Mouse (Mus musculus) regulatory T cell (primary cell): ENCODE data around the gene Olfr544.
"Not testable (repeated sequence)": the region's sequence is repeated elsewhere in the genome, so short reads cannot be mapped to it uniquely, and the experiment has no call there.

ENCODE experiments used
- in situ Hi-C: fragments of 300-600 bp; cut with MboI, MseI; formaldehyde crosslinking; loops from one replicate; pipeline ENCODE4 v1.15.1; 2025; ENCODE audit warnings: high pct_unique_total_duplicates

The Olfr544 gene

GRCm38 (mm10) chr7:102488161-102488560 is at the start of gene Olfr544:
TSS of gene Olfr544 (minus strand) at chr7:102488313.
- in situ Hi-C loops = loop anchor here (10.0 kb wide), 1 partner anchor 1857 kb away; no protein-coding TSS in a partner anchor

GRCm38 (mm10) chr7:102534449-102534848 is 46.3 kb upstream of the Olfr544 start, which contains the start of gene Olfr547:
TSS of gene Olfr547 (plus strand) at chr7:102534749.
- in situ Hi-C loops = no loop called here

GRCm38 (mm10) chr7:102529052-102529451 is 40.9 kb upstream of the Olfr544 start:
- in situ Hi-C loops = no loop called here

GRCm38 (mm10) chr7:102517051-102517335 is 28.9 kb upstream of the Olfr544 start:
- in situ Hi-C loops = loop anchor here (10.0 kb wide), 1 partner anchor 238 kb away; the partner anchor contains the start of genes Olfr560 and Olfr78

DNA sequence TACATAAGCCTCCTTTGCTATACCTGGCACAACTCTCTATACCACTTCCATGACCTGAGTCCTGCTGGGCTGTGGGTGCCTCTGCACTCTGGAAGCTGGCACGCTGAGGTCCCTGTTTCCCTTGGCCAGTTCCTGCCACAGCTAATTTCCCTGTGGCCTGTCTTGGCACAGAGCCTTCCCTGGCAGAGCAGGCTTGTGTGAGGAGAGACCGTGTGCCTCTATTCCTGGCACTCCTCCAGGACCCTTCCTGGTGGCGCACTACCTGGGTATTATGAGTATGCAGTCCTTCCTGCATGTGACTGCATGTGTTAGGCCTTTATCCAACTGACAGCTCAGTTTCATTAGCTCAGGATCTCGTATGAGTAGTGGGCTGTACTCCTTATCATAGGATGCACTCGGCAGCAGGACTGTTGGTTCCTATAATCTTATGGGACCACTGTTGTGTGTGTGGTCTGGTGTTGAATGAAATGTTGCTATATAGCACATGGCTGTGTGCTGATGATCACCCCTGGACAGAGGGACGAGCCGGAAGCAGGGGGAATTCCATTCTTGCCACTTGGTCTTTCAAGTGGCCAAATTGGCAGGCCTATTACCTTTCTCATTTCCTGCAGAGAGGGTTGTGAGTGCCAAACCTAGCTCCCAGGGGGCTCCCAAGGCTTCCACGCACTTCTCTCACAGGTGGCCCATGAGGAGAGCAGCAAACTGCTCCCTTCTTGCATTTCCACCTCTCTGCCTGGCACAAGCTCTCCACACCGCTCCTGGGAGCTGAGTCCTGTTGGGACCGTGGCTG is 28.3 kb upstream of the Olfr544 start:
- in situ Hi-C loops = loop anchor here (10.0 kb wide), 1 partner anchor 238 kb away; the partner anchor contains the start of genes Olfr560 and Olfr78

GRCm38 (mm10) chr7:102514144-102514543 is 26.0 kb upstream of the Olfr544 start:
- in situ Hi-C loops = loop anchor here (5.0 to 10.0 kb wide), 2 partner anchors 241 to 408 kb away; partner anchors contain the start of genes Olfr560, Olfr572 and Olfr78

GRCm38 (mm10) chr7:102512814-102513435 is 24.8 kb upstream of the Olfr544 start:
- in situ Hi-C loops = loop anchor here (5.0 to 10.0 kb wide), 2 partner anchors 242 to 409 kb away; partner anchors contain the start of genes Olfr560, Olfr572 and Olfr78

- in situ Hi-C loops = loop anchor here (5.0 to 10.0 kb wide), 2 partner anchors 243 to 410 kb away; partner anchors contain the start of genes Olfr560, Olfr572 and Olfr78
Observed at GRCm38 (mm10) chr7:102511927-102512326, 23.8 kb upstream of the Olfr544 start.

- in situ Hi-C loops = loop anchor here (5.0 to 10.0 kb wide), 3 partner anchors 128 to 413 kb away; partner anchors contain the start of genes Olfr554, Olfr560, Olfr572 and Olfr78
Observed at GRCm38 (mm10) chr7:102509726-102510125, 21.6 kb upstream of the Olfr544 start.

DNA sequence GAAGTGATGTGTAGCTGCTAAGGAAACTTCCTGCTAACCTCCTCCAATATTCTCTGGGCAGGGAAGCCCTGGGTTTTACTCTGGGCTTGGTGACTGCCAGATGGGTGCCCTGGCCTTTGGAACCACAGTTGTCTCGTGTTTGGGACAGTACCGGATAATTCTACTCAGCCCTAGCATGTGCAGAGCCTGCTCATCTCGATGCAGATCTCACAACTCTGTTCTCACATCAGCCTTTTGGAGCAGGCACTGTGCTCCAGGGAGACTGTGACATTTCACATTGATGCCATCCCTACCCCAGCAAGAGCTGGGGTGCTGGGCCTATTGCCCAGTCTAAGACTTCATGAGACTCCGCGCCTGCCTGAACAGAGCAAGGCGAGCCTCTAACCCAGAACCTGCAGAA is 20.6 kb upstream of the Olfr544 start:
- in situ Hi-C loops = loop anchor here (5.0 kb wide), 1 partner anchor 129 kb away; the partner anchor contains the start of gene Olfr554

DNA sequence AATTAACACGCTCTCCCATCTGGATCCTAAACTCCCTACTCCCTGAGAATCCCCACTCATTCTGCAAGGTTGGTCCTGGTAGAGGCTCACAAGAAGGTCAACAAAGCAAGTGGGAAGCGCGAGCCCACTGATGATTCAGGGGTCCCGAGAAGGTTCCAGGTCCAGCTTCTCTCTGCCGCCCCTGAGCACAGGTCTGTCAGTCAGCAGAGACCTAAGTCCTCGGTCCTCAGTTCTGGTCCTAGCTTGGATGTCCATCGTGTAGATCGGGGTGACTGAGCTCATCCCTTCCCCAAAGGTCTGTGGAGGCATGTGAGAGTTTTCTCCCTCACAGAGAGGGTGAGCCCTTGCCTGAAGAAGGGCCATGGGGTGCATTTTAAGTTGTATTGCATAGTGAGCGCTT is 20.0 kb upstream of the Olfr544 start:
- in situ Hi-C loops = loop anchor here (5.0 kb wide), 1 partner anchor 129 kb away; the partner anchor contains the start of gene Olfr554

DNA sequence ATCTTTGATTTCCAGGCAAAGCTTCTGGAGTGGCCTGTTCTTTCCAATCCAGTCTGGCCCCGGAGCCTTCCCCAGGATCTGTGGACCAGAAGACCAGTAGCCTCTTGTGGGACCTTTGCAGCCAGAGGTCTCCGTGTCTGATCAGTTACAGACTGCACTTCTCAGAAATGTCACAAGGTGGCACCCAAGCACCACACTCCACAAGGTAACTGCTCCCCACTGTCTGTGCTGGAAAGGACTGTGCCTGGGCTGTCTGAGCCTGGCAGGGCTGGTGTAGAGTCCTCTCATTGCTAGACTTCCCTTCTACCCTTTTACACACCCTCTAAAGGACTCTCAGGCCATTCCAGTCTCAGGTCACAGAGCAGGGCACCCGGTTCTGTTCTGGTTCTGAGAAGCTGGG is 18.7 kb upstream of the Olfr544 start:
- in situ Hi-C loops = loop anchor here (5.0 kb wide), 1 partner anchor 130 kb away; the partner anchor contains the start of gene Olfr554

DNA sequence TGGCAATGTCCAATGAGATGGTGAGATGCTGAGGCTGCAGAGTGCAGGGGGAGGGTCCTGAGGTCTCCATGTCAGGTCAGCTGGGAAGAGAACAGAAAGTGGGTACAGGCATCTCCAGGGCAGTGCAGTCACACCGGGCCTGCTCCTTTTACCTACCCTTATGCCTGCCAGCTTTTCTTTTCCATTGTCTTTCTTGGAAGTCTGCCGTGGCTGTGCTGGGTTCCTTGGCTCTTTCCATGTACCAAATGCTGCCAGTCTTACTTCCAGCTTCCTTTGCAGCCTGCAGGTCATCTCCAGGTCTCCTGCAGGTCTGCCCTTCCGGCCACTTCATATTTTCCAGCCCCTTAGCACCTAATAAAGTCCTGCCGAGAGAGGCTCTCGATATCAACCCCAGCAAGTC is 13.9 kb upstream of the Olfr544 start:
- in situ Hi-C loops = no loop called here

- in situ Hi-C loops = no loop called here
Observed at GRCm38 (mm10) chr7:102499473-102499872, 11.4 kb upstream of the Olfr544 start, which contains the start of gene Olfr545. TSS of gene Olfr545 (minus strand) at chr7:102499573.

DNA sequence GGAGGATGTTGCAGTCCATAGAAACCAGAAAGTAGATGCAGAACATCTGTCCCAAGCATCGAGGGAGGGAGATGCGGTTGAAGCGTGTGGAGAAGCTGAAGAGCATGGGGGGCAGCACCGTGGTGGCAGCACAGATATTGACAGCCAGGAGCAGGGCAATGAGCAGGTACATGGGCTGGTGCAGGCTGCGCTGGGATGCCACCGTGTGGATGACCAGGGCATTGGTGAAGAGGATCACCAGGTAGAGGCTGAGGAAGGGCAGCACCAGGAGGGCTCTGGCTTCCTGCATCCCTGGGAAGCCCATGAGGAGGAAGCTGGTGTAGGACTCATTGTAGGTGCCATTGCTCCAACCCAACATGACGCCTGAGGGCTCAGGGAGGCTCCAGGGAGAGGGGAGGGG is 6.3 kb upstream of the Olfr544 start:
- in situ Hi-C loops = not testable (repeated sequence)

DNA sequence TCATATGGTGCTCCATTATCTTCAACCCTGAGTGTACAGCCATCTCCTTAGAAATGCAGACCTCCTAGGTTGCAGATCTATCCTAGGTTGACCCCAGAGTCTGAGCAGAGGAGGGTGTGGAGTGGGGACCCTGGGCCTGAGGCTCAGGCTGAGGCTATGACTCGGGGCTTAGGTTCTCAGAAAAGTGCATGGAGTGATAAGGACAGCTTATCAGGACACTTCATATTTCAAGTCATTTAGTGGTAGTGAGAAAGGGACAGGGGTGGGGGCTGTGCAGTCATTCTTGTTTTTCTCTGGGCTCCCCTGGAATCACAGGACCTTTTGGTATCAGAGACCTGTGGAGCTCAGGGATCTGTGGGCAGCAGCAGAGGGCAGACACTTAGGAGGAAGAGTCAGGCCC is 2.0 kb downstream of the Olfr544 start:
- in situ Hi-C loops = loop anchor here (10.0 kb wide), 1 partner anchor 1859 kb away; no protein-coding TSS in a partner anchor

GRCm38 (mm10) chr7:102484766-102485165 is 3.3 kb downstream of the Olfr544 start:
- in situ Hi-C loops = loop anchor here (10.0 kb wide), 1 partner anchor 1860 kb away; no protein-coding TSS in a partner anchor

DNA sequence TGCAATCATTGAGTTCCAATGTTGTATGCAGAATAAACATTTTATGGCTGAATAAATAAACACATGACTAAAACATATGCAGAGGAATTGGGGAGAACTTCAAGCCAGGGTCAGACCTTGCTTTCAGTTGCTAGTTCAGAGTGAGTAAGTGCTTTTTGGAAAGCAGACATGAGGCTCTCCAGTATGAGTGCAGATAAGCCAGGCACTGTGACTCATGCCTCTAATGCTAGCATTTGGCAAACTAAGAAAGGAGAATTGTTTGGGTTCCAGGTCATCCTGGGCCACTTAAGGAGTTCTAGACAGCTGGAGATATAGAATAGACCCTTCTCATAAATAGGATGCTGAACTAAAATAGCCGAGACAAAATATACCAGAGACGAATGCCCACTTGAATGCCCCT is 4.4 kb downstream of the Olfr544 start:
- in situ Hi-C loops = loop anchor here (10.0 kb wide), 1 partner anchor 1861 kb away; no protein-coding TSS in a partner anchor

DNA sequence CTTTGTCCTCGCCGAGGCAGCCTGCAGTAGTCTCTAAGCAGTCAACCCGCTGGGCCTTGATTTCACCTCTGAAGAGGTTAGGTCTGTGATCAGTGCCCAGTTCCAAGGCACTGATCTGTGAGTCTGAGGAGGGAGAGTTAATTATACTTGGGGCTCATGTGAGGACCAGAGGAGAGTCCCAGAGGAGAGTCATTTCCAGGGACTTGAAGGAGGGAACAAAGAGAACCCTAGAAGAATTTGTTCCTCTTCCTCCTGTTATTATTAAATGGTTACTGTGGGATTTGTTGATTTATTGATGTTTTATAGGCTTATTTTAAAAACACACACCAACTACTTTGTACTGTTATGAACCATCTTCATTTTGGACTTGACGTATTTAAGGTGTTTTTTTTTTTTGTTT is 6.5 kb downstream of the Olfr544 start, which contains the start of gene Olfr543:
Olfr543 (minus strand) TSS at position 101 of the 400 bp plus-strand sequence.
- in situ Hi-C loops = loop anchor here (10.0 kb wide), 1 partner anchor 1863 kb away; no protein-coding TSS in a partner anchor

- in situ Hi-C loops = loop anchor here (10.0 kb wide), 1 partner anchor 1864 kb away; no protein-coding TSS in a partner anchor
Observed at GRCm38 (mm10) chr7:102480821-102481220, 7.3 kb downstream of the Olfr544 start.

- in situ Hi-C loops = loop anchor here (10.0 kb wide), 1 partner anchor 1865 kb away; no protein-coding TSS in a partner anchor
Observed at GRCm38 (mm10) chr7:102479368-102480078, 8.6 kb downstream of the Olfr544 start.
